Mouse (Mus musculus) brain, embryonic 14.5 days (tissue): ENCODE results near the gene Gm43951.

Source experiments
- CTCF ChIP-seq: fragments of 200-500 bp; IDR thresholded peaks from 2 replicates; pipeline ENCODE4 v1.5.1; 2012; ENCODE audit warnings: inconsistent platforms, mild to moderate bottlenecking, moderate library complexity, borderline replicate concordance; ENCODE audit not compliant: insufficient read depth, insufficient read length; ENCODE audit errors: extremely low read depth
- POLR2A ChIP-seq: fragments of 200-500 bp; IDR thresholded peaks from 2 replicates; pipeline ENCODE4 v1.6.1; 2012; ENCODE audit warnings: mild to moderate bottlenecking, inconsistent platforms, borderline replicate concordance; ENCODE audit not compliant: poor library complexity, insufficient read depth, insufficient read length, severe bottlenecking; ENCODE audit errors: extremely low read depth

GRCm38 (mm10) chr11:72217116-72217515 is 10.5 kb upstream of the Gm43951 start:
- TF ChIP-seq POLR2A (no peak), CTCF (no peak)
